Comparison of ENCODE assay signal across 17 mouse cellular contexts in the genomic region with DNA sequence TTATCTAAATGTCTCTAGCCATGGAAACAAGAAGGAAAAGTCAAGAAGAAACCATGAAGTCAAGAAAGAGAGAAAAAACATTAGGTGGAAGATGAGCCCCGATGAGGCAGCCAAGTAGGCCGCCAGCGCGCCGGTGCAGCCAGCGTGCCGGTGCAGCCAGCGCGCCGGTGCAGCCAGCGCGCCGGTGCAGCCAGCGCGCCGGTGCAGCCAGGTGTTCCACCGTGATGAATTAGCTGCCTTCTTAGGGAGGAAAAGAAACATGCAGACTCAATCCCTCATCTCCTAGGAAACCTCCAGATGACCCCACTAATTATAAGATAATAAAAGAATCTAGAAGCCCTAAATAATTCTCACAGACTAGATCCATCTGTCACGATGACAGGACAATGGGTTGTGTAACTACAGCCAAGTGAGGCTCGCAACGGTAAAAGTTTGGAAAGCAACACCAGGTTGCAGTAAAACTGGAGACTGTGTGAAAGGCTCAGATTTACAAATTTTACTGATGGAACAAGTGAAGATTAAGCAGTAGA.
DNase-seq lines count a peak whose midpoint lies in the region; ATAC-seq and TF ChIP-seq lines count a peak whose summit lies in the region.
"Had no signal": no experiment of that assay in that cellular context is flagged by ENCODE, and none has a peak within 500 bp of the region (broad histone marks: within the 10 kb centered on the region; RNA-seq: fewer than 3 reads in every experiment).

No protein-coding gene starts in this region.

- H3K9ac ChIP-seq in kidney, embryonic 15.5 days: no peak overlapping the region
- H3K9ac ChIP-seq in neural tube, embryonic 11.5 days (ENCODE audit: low read length): no peak overlapping the region
- no peak overlapping the region for H3K9ac ChIP-seq in hindbrain, postnatal 0 days (replicated peaks; ENCODE audit: low read length)
- H3K9ac ChIP-seq in neural tube, embryonic 15.5 days (replicated peaks): no peak overlapping the region
- no peak overlapping the region for H3K9ac ChIP-seq in heart, embryonic 11.5 days (ENCODE audit: low read depth, low read length)
- H3K9ac ChIP-seq: forebrain, embryonic 12.5 days; heart, embryonic 13.5 days; liver, embryonic 14.5 days had no signal

- H3K4me1 ChIP-seq in kidney, embryonic 15.5 days: peaks cover 41% of the 10 kb centered on the region
- peaks cover 8% of the 10 kb centered on the region for H3K4me1 ChIP-seq in neural tube, embryonic 11.5 days (ENCODE audit: control insufficient read depth, insufficient read depth, low read length)
- no peaks in the 10 kb centered on the region for H3K4me1 ChIP-seq in hindbrain, postnatal 0 days (ENCODE audit: insufficient read depth, low read length)
- H3K4me1 ChIP-seq in neural tube, embryonic 15.5 days: peaks cover 3% of the 10 kb centered on the region
- peaks cover 2% of the 10 kb centered on the region; the same call in 1 of the 2 replicates for H3K4me1 ChIP-seq in heart, embryonic 11.5 days (ENCODE audit: control insufficient read depth, insufficient read depth, low read length)
- H3K4me1 ChIP-seq: heart, embryonic 13.5 days had no signal

- peaks cover 54% of the 10 kb centered on the region for H3K27me3 ChIP-seq in kidney, embryonic 15.5 days
- 0 out of 2 replicates have a peak, but pooled peaks cover 4% of the 10 kb centered on the region for H3K27me3 ChIP-seq in neural tube, embryonic 11.5 days (ENCODE audit: control insufficient read depth, insufficient read depth, low read length)
- 0 out of 2 replicates have a peak, but pooled peaks cover under 1% of the 10 kb centered on the region for H3K27me3 ChIP-seq in hindbrain, postnatal 0 days (ENCODE audit: insufficient read depth, low read length)
- peaks cover 18% of the 10 kb centered on the region for H3K27me3 ChIP-seq in neural tube, embryonic 15.5 days (replicated peaks)
- H3K27me3 ChIP-seq in heart, embryonic 11.5 days (ENCODE audit: control insufficient read depth, insufficient read depth, low read length): peaks cover 39% of the 10 kb centered on the region

- WGBS in kidney, embryonic 15.5 days: 15% methylated on average over 20 of the region's 20 CpGs
- 28% methylated on average over 20 of the region's 20 CpGs for WGBS in neural tube, embryonic 11.5 days
- 43% methylated on average over 20 of the region's 20 CpGs for WGBS in hindbrain, postnatal 0 days
- 26% methylated on average over 20 of the region's 20 CpGs for WGBS in neural tube, embryonic 15.5 days
- WGBS in heart, embryonic 11.5 days (ENCODE audit: insufficient replicate concordance): 72% methylated on average over 20 of the region's 20 CpGs

- H3K4me2 ChIP-seq in kidney, embryonic 15.5 days: peak overlapping the region; percentile 45
- peak overlapping the region; percentile 26; the same call in 1 of the 2 replicates for H3K4me2 ChIP-seq in neural tube, embryonic 11.5 days (ENCODE audit: low read depth)
- H3K4me2 ChIP-seq in hindbrain, postnatal 0 days (ENCODE audit: low read depth, low read length): 0 out of 2 replicates have a peak overlapping the region, but pooled peaks have one; percentile 10
- peak overlapping the region; percentile 32; the same call in 1 of the 2 replicates for H3K4me2 ChIP-seq in neural tube, embryonic 15.5 days
- H3K4me2 ChIP-seq in heart, embryonic 11.5 days: no peak overlapping the region
- H3K4me2 ChIP-seq: forebrain, embryonic 12.5 days; heart, embryonic 13.5 days had no signal

- DNase-seq in kidney, adult 8-10 months: no peak
- DNase-seq in neural tube, embryonic 11.5 days (ENCODE audit: low spot score): no peak
- DNase-seq in neural tube, embryonic 10.5 days (ENCODE audit: extremely low spot score, low spot score): no peak
- no peak for DNase-seq in hindbrain, postnatal 0 days (ENCODE audit: low spot score)
- DNase-seq: adrenal gland, adult 2 months; cerebellum, adult 8-10 months; layer of hippocampus, postnatal 36 days; lung, postnatal 10 days; thymus, adult 18-20 months; thymus, postnatal 4 days had no signal

- H3K36me3 ChIP-seq in kidney, embryonic 15.5 days: no peaks in the 10 kb centered on the region
- no peaks in the 10 kb centered on the region for H3K36me3 ChIP-seq in neural tube, embryonic 11.5 days (ENCODE audit: control insufficient read depth, insufficient read depth, low read length)
- H3K36me3 ChIP-seq in hindbrain, postnatal 0 days (ENCODE audit: insufficient read depth, low read length): no peaks in the 10 kb centered on the region
- no peaks in the 10 kb centered on the region for H3K36me3 ChIP-seq in neural tube, embryonic 15.5 days
- H3K36me3 ChIP-seq in heart, embryonic 11.5 days (ENCODE audit: control insufficient read depth, insufficient read depth, low read length): no peaks in the 10 kb centered on the region
- H3K36me3 ChIP-seq: forebrain, embryonic 12.5 days; heart, embryonic 13.5 days had no signal

- H3K27ac ChIP-seq in kidney, embryonic 15.5 days: peak overlapping the region; percentile 28; the same call in 1 of the 2 replicates
- no peak overlapping the region for H3K27ac ChIP-seq in neural tube, embryonic 11.5 days (ENCODE audit: low read depth, low read length)
- no peak overlapping the region for H3K27ac ChIP-seq in hindbrain, postnatal 0 days
- H3K27ac ChIP-seq in neural tube, embryonic 15.5 days (replicated peaks): no peak overlapping the region
- no peak overlapping the region for H3K27ac ChIP-seq in heart, embryonic 11.5 days (ENCODE audit: low read depth, low read length)
- H3K27ac ChIP-seq: forebrain, embryonic 12.5 days; heart, embryonic 13.5 days; liver, embryonic 14.5 days had no signal

- TF ChIP-seq CTCF in hindbrain, postnatal 0 days (IDR thresholded peaks at IDR 0.05; ENCODE audit: low read depth): no peak

- H3K4me3 ChIP-seq in kidney, embryonic 15.5 days (replicated peaks): no peak overlapping the region
- no peak overlapping the region for H3K4me3 ChIP-seq in neural tube, embryonic 11.5 days (ENCODE audit: low read depth, low read length)
- no peak overlapping the region for H3K4me3 ChIP-seq in hindbrain, postnatal 0 days (ENCODE audit: low read length)
- H3K4me3 ChIP-seq in neural tube, embryonic 15.5 days (replicated peaks): no peak overlapping the region
- no peak overlapping the region for H3K4me3 ChIP-seq in heart, embryonic 11.5 days (ENCODE audit: low read depth, low read length)
- H3K4me3 ChIP-seq: forebrain, embryonic 12.5 days; heart, embryonic 13.5 days had no signal

- H3K9me3 ChIP-seq in kidney, embryonic 15.5 days (replicated peaks): no peaks in the 10 kb centered on the region
- no peaks in the 10 kb centered on the region for H3K9me3 ChIP-seq in neural tube, embryonic 11.5 days (ENCODE audit: control insufficient read depth, low read length)
- H3K9me3 ChIP-seq in hindbrain, postnatal 0 days (ENCODE audit: low read length): no peaks in the 10 kb centered on the region
- no peaks in the 10 kb centered on the region for H3K9me3 ChIP-seq in neural tube, embryonic 15.5 days (replicated peaks)
- no peaks in the 10 kb centered on the region for H3K9me3 ChIP-seq in heart, embryonic 11.5 days (replicated peaks; ENCODE audit: control insufficient read depth, low read length)
- H3K9me3 ChIP-seq: forebrain, embryonic 12.5 days; heart, embryonic 13.5 days had no signal

- ATAC-seq in kidney, embryonic 15.5 days (replicated peaks; ENCODE audit: low FRiP score): peak; percentile 53
- ATAC-seq in neural tube, embryonic 11.5 days (ENCODE audit: insufficient read depth, low FRiP score, low TSS enrichment): peak; percentile 26; the same call in 1 of the 2 replicates
- ATAC-seq in hindbrain, postnatal 0 days: no peak
- ATAC-seq in neural tube, embryonic 15.5 days (ENCODE audit: low FRiP score): no peak
- no peak for ATAC-seq in heart, embryonic 11.5 days (replicated peaks; ENCODE audit: insufficient number of reproducible peaks, low FRiP score, low TSS enrichment)
- ATAC-seq: midbrain, embryonic 16.5 days had no signal

Comparison
In these comparisons a context has a peak if more than half of its experiments do, and no peak if none do; other contexts are left out.
1. ATAC-seq: peak in kidney, embryonic 15.5 days (single experiment) and neural tube, embryonic 11.5 days (single experiment); none in hindbrain, postnatal 0 days (single experiment), neural tube, embryonic 15.5 days (single experiment) and heart, embryonic 11.5 days (single experiment).